Mouse (Mus musculus): ENCODE data around the gene Rap1gap.

The Rap1gap gene

DNA sequence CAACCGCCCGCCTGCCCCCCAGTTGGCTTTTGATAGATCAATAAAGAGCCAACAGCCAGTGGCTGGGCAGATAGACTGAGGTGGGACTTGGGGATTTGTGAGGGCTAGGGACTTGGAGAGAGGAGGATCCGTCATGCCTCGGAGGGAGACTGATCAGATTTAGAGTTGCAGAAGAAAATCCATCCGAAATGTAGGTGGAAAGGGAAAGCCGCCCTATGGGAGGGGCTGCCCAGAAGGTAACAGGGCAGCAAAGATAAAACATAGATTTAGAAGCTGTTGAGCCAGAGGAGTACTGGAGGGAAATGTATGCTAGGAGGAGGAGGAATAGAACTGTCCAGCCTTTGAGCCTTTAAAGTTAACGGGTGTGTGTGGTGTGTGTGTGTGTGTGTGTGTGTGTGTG, 88.7 kb downstream of the Rap1gap start:
- in situ Hi-C loops (cut with MboI; ENCODE audit: unreplicated experiment in 2 of 2), result no loop called here

GRCm38 (mm10) chr4:137754446-137754845, 89.9 kb downstream of the Rap1gap start:
- in situ Hi-C loops (cut with MboI; ENCODE audit: unreplicated experiment in 2 of 2), result no loop called here

- in situ Hi-C loops (cut with MboI; ENCODE audit: unreplicated experiment in 2 of 2), result no loop called here
Measured at GRCm38 (mm10) chr4:137762886-137763285, 98.4 kb downstream of the Rap1gap start.

GRCm38 (mm10) chr4:137763920-137764495, 99.5 kb downstream of the Rap1gap start:
- in situ Hi-C loops (cut with MboI; ENCODE audit: unreplicated experiment in 2 of 2), result no loop called here

DNA sequence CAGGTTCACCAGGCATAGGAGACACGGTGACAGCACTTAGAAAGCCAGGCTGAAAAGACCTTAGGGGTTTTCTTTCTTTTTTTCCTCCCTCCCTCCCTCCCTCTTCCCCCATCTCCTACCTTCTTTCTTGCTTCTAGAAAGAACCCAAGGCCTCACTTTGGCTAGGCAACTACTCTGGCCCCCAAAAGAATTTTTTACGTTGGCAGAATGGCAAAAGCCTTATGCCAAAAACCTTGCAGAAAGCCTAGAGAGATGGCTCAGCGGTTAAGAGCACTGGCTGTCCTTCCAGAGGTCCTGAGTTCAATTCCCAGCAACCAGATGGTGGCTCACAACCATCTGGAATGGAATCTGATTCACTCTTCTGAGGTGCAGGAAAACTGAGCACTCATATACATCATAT, 100.1 kb downstream of the Rap1gap start:
- in situ Hi-C loops (cut with MboI; ENCODE audit: unreplicated experiment in 2 of 2), result no loop called here

- in situ Hi-C loops (cut with MboI; ENCODE audit: unreplicated experiment in 2 of 2), result no loop called here
Measured at GRCm38 (mm10) chr4:137765554-137765971, 101.0 kb downstream of the Rap1gap start.

- in situ Hi-C loops (cut with MboI; ENCODE audit: unreplicated experiment in 2 of 2), result no loop called here
Measured at GRCm38 (mm10) chr4:137766365-137766764, 101.8 kb downstream of the Rap1gap start.

DNA sequence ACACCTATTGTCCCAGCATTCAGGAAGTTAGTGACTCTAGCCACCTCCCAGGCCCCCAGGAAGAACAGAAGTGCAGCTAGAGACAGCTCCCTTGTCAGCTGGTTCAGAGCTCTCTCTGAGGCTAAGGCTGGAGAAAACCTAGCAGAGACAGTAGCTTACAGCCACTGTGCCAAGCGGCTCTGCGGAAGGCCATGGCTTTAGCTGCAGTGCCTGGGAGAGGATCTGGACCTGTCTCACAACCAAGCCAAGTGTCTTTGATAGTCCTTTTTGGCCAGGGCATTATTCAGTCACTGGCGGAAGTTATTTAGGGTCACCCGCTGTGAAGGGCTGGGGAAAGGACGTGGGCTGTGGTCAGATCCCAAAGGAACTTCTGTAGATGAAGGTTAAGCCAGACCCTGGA, 103.9 kb downstream of the Rap1gap start:
- in situ Hi-C loops (cut with MboI; ENCODE audit: unreplicated experiment in 2 of 2), result no loop called here

DNA sequence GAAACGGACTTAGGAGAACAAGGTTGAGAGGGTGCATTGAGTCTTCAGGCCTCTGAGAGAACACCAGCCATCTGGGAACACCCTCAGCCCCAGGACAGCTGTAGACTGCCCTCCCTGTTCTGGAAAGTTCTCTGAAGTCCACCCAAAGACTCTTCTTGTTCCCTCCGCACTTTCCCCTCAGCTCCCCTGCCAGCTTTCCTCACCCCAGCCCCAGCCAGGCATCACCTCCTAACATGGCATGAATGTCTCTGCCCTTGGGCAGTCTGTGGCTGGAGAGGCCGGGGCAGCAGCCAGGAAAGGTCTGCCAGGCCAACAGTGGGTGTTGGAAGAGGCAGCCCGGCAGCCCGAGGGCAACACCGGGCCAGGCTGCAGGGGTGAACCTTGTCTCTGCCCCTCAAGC, 104.3 kb downstream of the Rap1gap start:
- in situ Hi-C loops (cut with MboI; ENCODE audit: unreplicated experiment in 2 of 2), result no loop called here

- in situ Hi-C loops (cut with MboI; ENCODE audit: unreplicated experiment in 2 of 2), result no loop called here
Measured at GRCm38 (mm10) chr4:137769635-137770034, 105.1 kb downstream of the Rap1gap start.

- in situ Hi-C loops (cut with MboI; ENCODE audit: unreplicated experiment in 2 of 2), result no loop called here
Measured at GRCm38 (mm10) chr4:137770901-137771612, 106.5 kb downstream of the Rap1gap start.

GRCm38 (mm10) chr4:137771749-137772148, 107.2 kb downstream of the Rap1gap start:
- in situ Hi-C loops (cut with MboI; ENCODE audit: unreplicated experiment in 2 of 2), result no loop called here

DNA sequence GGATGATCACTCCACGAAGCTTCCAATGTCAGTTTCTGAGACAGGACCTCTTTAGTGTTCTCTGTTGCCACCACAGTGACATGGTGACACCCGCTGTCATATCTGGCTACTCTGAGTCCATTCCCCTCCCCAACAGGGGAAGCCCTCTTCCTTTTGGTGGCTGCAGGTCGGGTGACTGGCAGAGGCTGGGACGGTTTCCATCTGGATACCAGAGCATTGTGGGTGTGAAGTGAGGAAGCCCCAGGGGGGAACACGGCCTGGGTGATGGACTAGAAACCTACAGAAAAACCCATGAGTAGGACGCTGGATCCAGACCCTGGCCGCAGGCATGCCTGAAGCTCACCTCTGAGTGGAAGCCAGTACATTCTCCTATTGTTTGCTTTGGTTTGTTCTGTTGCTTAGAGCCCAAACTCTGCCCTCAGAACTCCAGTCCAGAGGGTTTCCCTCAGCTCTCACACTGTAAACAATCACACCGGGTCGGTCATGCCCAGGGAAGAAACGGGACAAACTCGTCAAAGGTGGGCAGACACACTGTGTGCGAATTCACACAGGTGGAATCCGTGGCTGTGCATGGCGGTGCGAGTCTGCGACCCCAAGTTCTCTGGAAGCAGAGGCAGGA, 108.0 kb downstream of the Rap1gap start:
- in situ Hi-C loops (cut with MboI; ENCODE audit: unreplicated experiment in 2 of 2), result no loop called here

DNA sequence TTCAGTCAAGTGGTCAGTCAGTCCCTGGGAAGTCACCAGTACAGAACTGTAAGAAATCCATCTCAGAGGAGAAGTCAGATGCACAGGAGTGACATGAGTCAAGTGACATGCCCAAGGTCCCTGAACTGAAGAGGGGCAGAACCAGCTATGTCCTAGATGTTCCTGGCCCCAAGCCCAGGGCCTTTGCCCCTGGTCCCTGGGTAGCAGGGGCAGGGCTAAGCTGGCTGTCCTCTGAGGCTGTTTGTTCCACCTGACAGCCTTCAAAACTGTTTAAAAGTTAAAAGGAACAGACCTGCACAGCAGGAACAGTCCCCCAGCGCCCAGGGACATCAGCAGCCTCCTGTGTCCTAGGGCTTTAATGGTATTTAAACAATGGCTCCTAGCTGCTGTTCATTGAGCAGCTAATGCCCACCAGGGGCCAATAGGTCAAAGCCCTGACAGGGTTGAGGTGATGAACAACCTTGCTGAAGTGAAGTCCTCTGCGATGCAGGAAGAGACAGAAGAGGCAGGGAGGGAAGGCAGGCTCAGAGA, 108.9 kb downstream of the Rap1gap start:
- in situ Hi-C loops (cut with MboI; ENCODE audit: unreplicated experiment in 2 of 2), result no loop called here

DNA sequence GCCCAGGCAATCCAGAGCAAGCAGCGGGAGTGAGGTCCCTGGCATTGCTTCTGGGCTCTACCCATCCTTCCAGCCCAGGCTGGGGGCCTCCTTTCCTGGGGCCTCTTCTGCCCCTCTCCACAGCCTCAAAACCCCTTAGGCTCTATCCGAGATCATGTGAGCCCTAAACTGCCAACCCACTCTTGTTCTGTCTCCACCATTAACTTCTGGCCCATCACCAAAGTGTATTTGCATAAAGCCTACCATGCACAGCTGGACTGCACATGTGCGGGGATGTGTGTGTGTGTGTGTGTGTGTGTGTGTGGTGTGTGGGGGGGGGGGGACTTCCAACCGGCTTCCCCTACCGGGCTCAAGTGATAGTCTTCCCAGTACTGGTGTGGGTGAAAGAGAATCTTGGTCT, 109.5 kb downstream of the Rap1gap start:
- in situ Hi-C loops (cut with MboI; ENCODE audit: unreplicated experiment in 2 of 2), result no loop called here

- in situ Hi-C loops (cut with MboI; ENCODE audit: unreplicated experiment in 2 of 2), result no loop called here
Measured at GRCm38 (mm10) chr4:137774505-137774904, 110.0 kb downstream of the Rap1gap start.

DNA sequence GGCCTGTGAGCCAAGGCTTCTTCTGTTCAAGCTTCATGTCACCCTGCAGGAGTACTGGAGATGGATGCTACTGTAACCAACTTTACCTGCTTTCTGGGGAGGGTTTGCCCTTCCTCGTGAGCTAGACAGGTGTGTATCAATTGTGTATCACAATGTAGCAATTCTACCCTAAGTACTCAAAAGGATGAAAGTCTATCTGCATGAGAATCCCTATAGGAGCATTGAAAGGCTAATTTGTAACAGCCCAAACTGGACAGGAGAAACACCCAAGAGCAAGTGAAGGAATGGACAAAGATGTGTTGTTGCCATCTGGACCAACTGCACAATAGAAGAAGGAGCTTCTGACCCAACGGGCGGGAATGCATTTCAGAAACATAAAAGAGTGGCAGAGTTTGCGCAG, 113.3 kb downstream of the Rap1gap start:
- in situ Hi-C loops (cut with MboI; ENCODE audit: unreplicated experiment in 2 of 2), result no loop called here

- in situ Hi-C loops (cut with MboI; ENCODE audit: unreplicated experiment in 2 of 2), result no loop called here
Measured at GRCm38 (mm10) chr4:137778397-137779184, 114.1 kb downstream of the Rap1gap start.
